ENCODE assay signal across 29 mouse cellular contexts in genomic region chr1:189055933-189056332, GRCm38 (mm10). TPM values are rescaled to one million over a fixed set of nuclear protein-coding genes. Genes with fewer than 3 reads are reported as not detected.
DNase-seq lines count a peak whose midpoint lies in the region; ATAC-seq and TF ChIP-seq lines count a peak whose summit lies in the region.
"Had no signal": no experiment of that assay in that cellular context is flagged by ENCODE, and none has a peak within 500 bp of the region (broad histone marks: within the 10 kb centered on the region; RNA-seq: fewer than 3 reads in every experiment).

No protein-coding gene starts in this region.

- WGBS in kidney, postnatal 0 days: 29% methylated on average over 2 of the region's 2 CpGs
- 53% methylated on average over 2 of the region's 2 CpGs for WGBS in forebrain, embryonic 11.5 days

- H3K9ac ChIP-seq in kidney, postnatal 0 days (ENCODE audit: low read depth, low read length): no peak overlapping the region
- H3K9ac ChIP-seq in forebrain, embryonic 11.5 days (ENCODE audit: low read length): no peak overlapping the region
- H3K9ac ChIP-seq: heart, embryonic 13.5 days; hindbrain, embryonic 14.5 days; kidney, embryonic 15.5 days; liver, embryonic 14.5 days; midbrain, embryonic 15.5 days; neural tube, embryonic 15.5 days; stomach, embryonic 15.5 days had no signal

- no peak overlapping the region for H3K27ac ChIP-seq in kidney, postnatal 0 days
- H3K27ac ChIP-seq in forebrain, embryonic 11.5 days (ENCODE audit: low read depth, low read length): no peak overlapping the region
- H3K27ac ChIP-seq: heart, embryonic 13.5 days; hindbrain, embryonic 14.5 days; kidney, embryonic 15.5 days; liver, embryonic 14.5 days; midbrain, embryonic 10.5 days; midbrain, embryonic 15.5 days; neural tube, embryonic 15.5 days; stomach, embryonic 15.5 days had no signal

- H3K36me3 ChIP-seq in kidney, postnatal 0 days (ENCODE audit: insufficient read depth, low read length): no peaks in the 10 kb centered on the region
- H3K36me3 ChIP-seq in forebrain, embryonic 11.5 days (ENCODE audit: control insufficient read depth, insufficient read depth, low read length): no peaks in the 10 kb centered on the region
- H3K36me3 ChIP-seq: heart, embryonic 13.5 days; kidney, embryonic 15.5 days; midbrain, embryonic 10.5 days; midbrain, embryonic 15.5 days; neural tube, embryonic 15.5 days; stomach, embryonic 15.5 days had no signal

- no peaks in the 10 kb centered on the region for H3K9me3 ChIP-seq in kidney, postnatal 0 days (replicated peaks; ENCODE audit: low read length)
- H3K9me3 ChIP-seq in forebrain, embryonic 11.5 days (ENCODE audit: control insufficient read depth, low read length): no peaks in the 10 kb centered on the region
- H3K9me3 ChIP-seq: heart, embryonic 13.5 days; kidney, embryonic 15.5 days; midbrain, embryonic 10.5 days; midbrain, embryonic 15.5 days; neural tube, embryonic 15.5 days; stomach, embryonic 15.5 days had no signal

- no peak for ATAC-seq in kidney, postnatal 0 days (replicated peaks; ENCODE audit: low FRiP score, low read depth)
- no peak for ATAC-seq in forebrain, embryonic 11.5 days (replicated peaks; ENCODE audit: low FRiP score)
- ATAC-seq: forebrain, embryonic 14.5 days; midbrain, embryonic 15.5 days had no signal

- peak; percentile 35 for DNase-seq in kidney, postnatal 0 days (ENCODE audit: low spot score)
- no peak for DNase-seq in kidney, postnatal 14 days
- DNase-seq in 3T3-L1 (ENCODE audit: low read depth, low spot score) (peak; percentile 66), R1 (ENCODE audit: low read depth, low spot score) (peak; percentile 66)
- DNase-seq in forelimb bud, embryonic 11.5 days (ENCODE audit: low read depth, low spot score): peak; percentile 17
- no peak for DNase-seq in forebrain, embryonic 11.5 days (ENCODE audit: low spot score)
- DNase-seq: adrenal gland, postnatal 14 days; cerebellum, adult 11 months; cerebellum, adult 9-10 months; gastrocnemius, postnatal 25 days; heart, adult 18-20 months; heart, postnatal 10 days; kidney, adult 18-20 months; kidney, postnatal 4 days; left cerebral cortex, postnatal 4 days; liver; lung, postnatal 14 days; retina, postnatal 1 day; right cerebral cortex, postnatal 14 days had no signal

- no peaks in the 10 kb centered on the region for H3K4me1 ChIP-seq in kidney, postnatal 0 days (replicated peaks; ENCODE audit: insufficient read depth, low read length)
- no peaks in the 10 kb centered on the region for H3K4me1 ChIP-seq in forebrain, embryonic 11.5 days (replicated peaks; ENCODE audit: control insufficient read depth, insufficient read depth, low read length)
- H3K4me1 ChIP-seq: heart, embryonic 13.5 days; kidney, embryonic 15.5 days; midbrain, embryonic 15.5 days; neural tube, embryonic 15.5 days; stomach, embryonic 15.5 days had no signal

- no peak overlapping the region for H3K4me3 ChIP-seq in kidney, postnatal 0 days (replicated peaks; ENCODE audit: low read depth, low read length)
- no peak overlapping the region for H3K4me3 ChIP-seq in forebrain, embryonic 11.5 days (ENCODE audit: low read depth, low read length)
- H3K4me3 ChIP-seq: heart, embryonic 13.5 days; kidney, embryonic 15.5 days; midbrain, embryonic 10.5 days; midbrain, embryonic 15.5 days; neural tube, embryonic 15.5 days; stomach, embryonic 15.5 days had no signal

- no peaks in the 10 kb centered on the region for H3K27me3 ChIP-seq in kidney, postnatal 0 days (ENCODE audit: insufficient read depth, low read length)
- no peaks in the 10 kb centered on the region for H3K27me3 ChIP-seq in forebrain, embryonic 11.5 days (ENCODE audit: control insufficient read depth, insufficient read depth, low read length)
- H3K27me3 ChIP-seq: CH12.LX; heart, embryonic 13.5 days; kidney, embryonic 15.5 days; midbrain, embryonic 15.5 days; neural tube, embryonic 15.5 days; stomach, embryonic 15.5 days had no signal

- no peak for TF ChIP-seq CTCF in kidney, postnatal 0 days (IDR thresholded peaks at IDR 0.05; ENCODE audit: low read depth)

- no peak overlapping the region for H3K4me2 ChIP-seq in kidney, postnatal 0 days (ENCODE audit: low read length)
- no peak overlapping the region for H3K4me2 ChIP-seq in forebrain, embryonic 11.5 days (ENCODE audit: low read depth, low read length, severe bottlenecking)
- H3K4me2 ChIP-seq: heart, embryonic 13.5 days; hindbrain, embryonic 14.5 days; kidney, embryonic 15.5 days; midbrain, embryonic 15.5 days; neural tube, embryonic 15.5 days; stomach, embryonic 15.5 days had no signal

RNA-seq across cellular contexts. Expression of gene Kctd3, which starts 48.3 kb away (rescaled TPM):
- polyA plus RNA-seq in kidney, postnatal 0 days (2015; fragmentation: Nextera tagmentation; extraction: Ambion mirVana): 21.0 and 22.2 TPM in 2 replicates
- polyA plus RNA-seq in forebrain, embryonic 11.5 days (2014; fragmentation: Nextera tagmentation; extraction: Ambion mirVana): 36.4 and 44.6 TPM in 2 replicates

Comparison
In these comparisons a context has a peak if more than half of its experiments do, and no peak if none do; other contexts are left out.
1. DNase-seq: peak in kidney, postnatal 0 days (single experiment), 3T3-L1 (single experiment), R1 (single experiment) and forelimb bud, embryonic 11.5 days (single experiment); none in kidney, postnatal 14 days (single experiment) and forebrain, embryonic 11.5 days (single experiment).